Mouse (Mus musculus) retina, embryonic 14.5 days (tissue): ENCODE measurements around the gene Kcnk13.

Experiments
- DNase-seq: peaks from one replicate; pipeline ENCODE4 v3.0.0-alpha.2; 2015; ENCODE audit warnings: low spot score

Kcnk13 gene

GRCm38 (mm10) chr12:99965203-99966115, 1.2 kb downstream of the Kcnk13 start:
- peak; percentile 43 for DNase-seq

GRCm38 (mm10) chr12:99966116-99966770, 1.9 kb downstream of the Kcnk13 start:
- no peak for DNase-seq

GRCm38 (mm10) chr12:99966881-99967363, 2.6 kb downstream of the Kcnk13 start:
- DNase-seq, result peak; percentile 31

GRCm38 (mm10) chr12:99969906-99970305, 5.6 kb downstream of the Kcnk13 start:
- no peak for DNase-seq

- DNase-seq, result peak; percentile 12
Measured at GRCm38 (mm10) chr12:99971205-99971894, 7.1 kb downstream of the Kcnk13 start.

- no peak for DNase-seq
Measured at GRCm38 (mm10) chr12:99972825-99973224, 8.5 kb downstream of the Kcnk13 start.

- DNase-seq, result no peak
Measured at GRCm38 (mm10) chr12:99973659-99974058, 9.4 kb downstream of the Kcnk13 start.

- no peak for DNase-seq
Measured at GRCm38 (mm10) chr12:99979541-99979940, 15.2 kb downstream of the Kcnk13 start.

- no peak for DNase-seq
Measured at GRCm38 (mm10) chr12:99986797-99987196, 22.5 kb downstream of the Kcnk13 start.

- no peak for DNase-seq
Measured at GRCm38 (mm10) chr12:99988144-99988543, 23.8 kb downstream of the Kcnk13 start.

- no peak for DNase-seq
Measured at GRCm38 (mm10) chr12:99992362-99992862, 28.1 kb downstream of the Kcnk13 start.

GRCm38 (mm10) chr12:99993146-99993890, 29.0 kb downstream of the Kcnk13 start:
- DNase-seq, result no peak

GRCm38 (mm10) chr12:99995951-99996350, 31.7 kb downstream of the Kcnk13 start:
- DNase-seq, result no peak

GRCm38 (mm10) chr12:99999726-100000125, 35.4 kb downstream of the Kcnk13 start:
- no peak for DNase-seq

- DNase-seq, result no peak
Measured at GRCm38 (mm10) chr12:100000381-100000780, 36.1 kb downstream of the Kcnk13 start.

GRCm38 (mm10) chr12:100001246-100001645, 36.9 kb downstream of the Kcnk13 start:
- DNase-seq, result no peak

GRCm38 (mm10) chr12:100001910-100002309, 37.6 kb downstream of the Kcnk13 start:
- no peak for DNase-seq

GRCm38 (mm10) chr12:100002914-100003587, 38.8 kb downstream of the Kcnk13 start:
- DNase-seq, result peak; percentile 19

- DNase-seq, result no peak
Measured at GRCm38 (mm10) chr12:100005285-100005684, 41.0 kb downstream of the Kcnk13 start.

GRCm38 (mm10) chr12:100006681-100007080, 42.4 kb downstream of the Kcnk13 start:
- DNase-seq, result no peak

GRCm38 (mm10) chr12:100012839-100013238, 48.5 kb downstream of the Kcnk13 start:
- DNase-seq, result no peak
